In the genomic region with DNA sequence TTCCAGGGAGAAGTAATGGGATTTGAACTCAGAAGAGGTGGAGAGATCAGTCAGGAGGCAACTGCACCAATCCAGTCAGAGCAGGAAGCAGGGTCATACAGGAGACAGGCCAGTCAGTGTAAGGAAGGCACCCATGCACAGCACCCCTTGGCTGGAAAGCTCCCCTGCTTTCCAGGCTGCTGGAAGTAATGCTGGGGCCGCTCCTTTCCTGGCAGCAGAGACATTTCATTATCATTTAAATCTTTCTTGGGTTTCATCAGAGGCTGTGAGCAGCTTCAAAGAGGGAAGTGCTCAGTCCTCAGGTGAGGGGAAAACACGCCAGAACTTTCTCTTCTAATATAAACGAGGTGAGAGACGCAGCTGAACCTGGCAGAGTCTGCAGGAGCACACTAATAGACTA, we compare ENCODE assay signal across 16 mouse cellular contexts.
A peak's percentile ranks its signal among the peaks of the same experiment; 100 is the strongest.
DNase-seq lines count a peak whose midpoint lies in the region; ATAC-seq and TF ChIP-seq lines count a peak whose summit lies in the region.
"Had no signal": no experiment of that assay in that cellular context is flagged by ENCODE, and none has a peak within 500 bp of the region (broad histone marks: within the 10 kb centered on the region; RNA-seq: fewer than 3 reads in every experiment).

No protein-coding gene starts in this region.

- WGBS in intestine, embryonic 16.5 days = 40% methylated on average over 4 of the region's 4 CpGs
- 35% methylated on average over 4 of the region's 4 CpGs for WGBS in intestine, postnatal 0 days
- 28% methylated on average over 4 of the region's 4 CpGs for WGBS in forebrain, postnatal 0 days
- WGBS in midbrain, embryonic 12.5 days = 32% methylated on average over 4 of the region's 4 CpGs

- no peak overlapping the region for H3K9ac ChIP-seq in intestine, embryonic 16.5 days (ENCODE audit: low read depth, low read length)
- no peak overlapping the region for H3K9ac ChIP-seq in intestine, postnatal 0 days (ENCODE audit: low read depth, low read length)
- no peak overlapping the region for H3K9ac ChIP-seq in forebrain, postnatal 0 days
- no peak overlapping the region for H3K9ac ChIP-seq in midbrain, embryonic 12.5 days (replicated peaks)
- H3K9ac ChIP-seq: liver, embryonic 15.5 days had no signal

- TF ChIP-seq CTCF in intestine, postnatal 0 days (IDR thresholded peaks at IDR 0.05; ENCODE audit: low read depth) = no peak
- TF ChIP-seq CTCF in forebrain, postnatal 0 days (IDR thresholded peaks at IDR 0.05; ENCODE audit: low read depth) = no peak

- peak overlapping the region; percentile 13; the same call in 1 of the 2 replicates for H3K27ac ChIP-seq in intestine, embryonic 16.5 days (ENCODE audit: low read length)
- H3K27ac ChIP-seq in intestine, postnatal 0 days (ENCODE audit: low read depth, low read length) = no peak overlapping the region
- H3K27ac ChIP-seq in forebrain, postnatal 0 days (ENCODE audit: low read depth, low read length) = peak overlapping the region; percentile 78; the same call in 1 of the 2 replicates
- H3K27ac ChIP-seq in midbrain, embryonic 12.5 days (replicated peaks) = peak overlapping the region; percentile 85
- H3K27ac ChIP-seq: heart, adult 2 months; liver, embryonic 15.5 days had no signal

- no peaks in the 10 kb centered on the region for H3K36me3 ChIP-seq in intestine, embryonic 16.5 days (ENCODE audit: control insufficient read depth, insufficient read depth, low read length)
- H3K36me3 ChIP-seq in intestine, postnatal 0 days (ENCODE audit: control insufficient read depth, insufficient read depth) = no peaks in the 10 kb centered on the region
- H3K36me3 ChIP-seq in forebrain, postnatal 0 days (ENCODE audit: insufficient read depth) = no peaks in the 10 kb centered on the region
- no peaks in the 10 kb centered on the region for H3K36me3 ChIP-seq in midbrain, embryonic 12.5 days
- H3K36me3 ChIP-seq: liver, embryonic 15.5 days had no signal

- no peaks in the 10 kb centered on the region for H3K27me3 ChIP-seq in intestine, embryonic 16.5 days (replicated peaks; ENCODE audit: control insufficient read depth, insufficient read depth, low read length)
- H3K27me3 ChIP-seq in intestine, postnatal 0 days (replicated peaks; ENCODE audit: control insufficient read depth, insufficient read depth, low read length) = no peaks in the 10 kb centered on the region
- no peaks in the 10 kb centered on the region for H3K27me3 ChIP-seq in forebrain, postnatal 0 days (ENCODE audit: insufficient read depth, low read length)
- H3K27me3 ChIP-seq in midbrain, embryonic 12.5 days = no peaks in the 10 kb centered on the region; the same call in 1 of the 2 replicates

- no peaks in the 10 kb centered on the region for H3K9me3 ChIP-seq in intestine, embryonic 16.5 days (ENCODE audit: control insufficient read depth, low read length)
- no peaks in the 10 kb centered on the region for H3K9me3 ChIP-seq in intestine, postnatal 0 days (ENCODE audit: control insufficient read depth)
- H3K9me3 ChIP-seq in forebrain, postnatal 0 days (ENCODE audit: low read length) = no peaks in the 10 kb centered on the region
- no peaks in the 10 kb centered on the region for H3K9me3 ChIP-seq in midbrain, embryonic 12.5 days
- H3K9me3 ChIP-seq: liver, embryonic 15.5 days had no signal

- H3K4me3 ChIP-seq in intestine, embryonic 16.5 days (ENCODE audit: low read length) = no peak overlapping the region
- no peak overlapping the region for H3K4me3 ChIP-seq in intestine, postnatal 0 days (ENCODE audit: low read depth, low read length)
- H3K4me3 ChIP-seq in forebrain, postnatal 0 days (ENCODE audit: low read depth, low read length) = no peak overlapping the region
- no peak overlapping the region for H3K4me3 ChIP-seq in midbrain, embryonic 12.5 days
- H3K4me3 ChIP-seq: heart, adult 2 months; liver, embryonic 15.5 days had no signal

- no peak overlapping the region for H3K4me2 ChIP-seq in intestine, embryonic 16.5 days (ENCODE audit: low read depth, low read length)
- H3K4me2 ChIP-seq in intestine, postnatal 0 days (replicated peaks; ENCODE audit: low read depth) = no peak overlapping the region
- no peak overlapping the region for H3K4me2 ChIP-seq in forebrain, postnatal 0 days (ENCODE audit: low read depth)
- H3K4me2 ChIP-seq in midbrain, embryonic 12.5 days (replicated peaks) = no peak overlapping the region
- H3K4me2 ChIP-seq: liver, embryonic 15.5 days had no signal

- DNase-seq in WW6 (ENCODE audit: low read depth, low spot score) = peak; percentile 39
- no peak for DNase-seq in forebrain, postnatal 0 days
- DNase-seq in frontal cortex, postnatal 14 days (ENCODE audit: low spot score in 2 of 2) = no peak
- DNase-seq in right cerebral cortex, adult 18-20 months = no peak
- no peak for DNase-seq in embryo, embryonic 10 days (ENCODE audit: low spot score)
- DNase-seq: adrenal gland, postnatal 36 days; cerebellum, adult 2 months; heart, adult 2 months; heart, postnatal 36 days; kidney, postnatal 14 days; lung, postnatal 4 days; thymus, adult 2 months had no signal

- no peak for ATAC-seq in intestine, embryonic 16.5 days
- no peak for ATAC-seq in intestine, postnatal 0 days
- no peak for ATAC-seq in forebrain, postnatal 0 days
- no peak for ATAC-seq in midbrain, embryonic 12.5 days (ENCODE audit: low FRiP score, low read depth)

- H3K4me1 ChIP-seq in intestine, embryonic 16.5 days (ENCODE audit: control insufficient read depth, insufficient read depth, low read length) = peaks cover 6% of the 10 kb centered on the region
- no peaks in the 10 kb centered on the region for H3K4me1 ChIP-seq in intestine, postnatal 0 days (replicated peaks; ENCODE audit: control insufficient read depth, insufficient read depth, low read length)
- peaks cover 21% of the 10 kb centered on the region for H3K4me1 ChIP-seq in forebrain, postnatal 0 days (ENCODE audit: insufficient read depth)
- peaks cover 42% of the 10 kb centered on the region for H3K4me1 ChIP-seq in midbrain, embryonic 12.5 days
- H3K4me1 ChIP-seq: liver, embryonic 15.5 days had no signal
